Mouse (Mus musculus): ENCODE measurements around the gene Nell1.

DNA sequence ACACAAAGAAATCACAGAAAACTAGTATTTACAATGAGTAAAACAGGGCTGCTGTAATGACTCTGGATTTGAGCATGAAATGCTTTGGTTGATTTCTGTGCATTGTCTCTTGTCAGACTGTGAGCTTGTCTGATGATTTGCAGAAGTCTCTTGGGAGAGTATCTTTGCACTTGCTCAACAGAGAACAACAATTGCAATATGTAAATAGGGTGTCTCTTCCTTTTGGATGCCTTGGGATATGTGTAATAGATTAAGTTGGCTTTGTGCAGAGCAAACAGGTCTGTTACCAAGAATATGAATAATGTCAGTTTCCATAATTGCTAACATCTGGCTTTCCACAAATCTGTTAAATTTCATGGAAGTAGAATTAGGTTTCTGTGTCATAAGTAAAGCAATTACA is 868.0 kb downstream of the Nell1 start:
- TF ChIP-seq CTCF (IDR thresholded peaks at IDR 0.05; ENCODE audit: control insufficient read depth, insufficient read depth, insufficient replicate concordance, low read depth, low read length) (no peak), POLR2A (IDR thresholded peaks at IDR 0.05; ENCODE audit: control insufficient read depth, low read depth, low read length) (no peak)

Measured in testis, adult 2 months (tissue).